Mouse (Mus musculus) embryo, embryonic 11 days (tissue): ENCODE results near the gene Olfr1174-ps.

Experiments used
- DNase-seq: peaks from one replicate; pipeline ENCODE4 v3.0.0-alpha.2; 2015

The Olfr1174-ps gene

GRCm38 (mm10) chr2:88315035-88315434 is at the start of gene Olfr1174-ps:
Olfr1174-ps (minus strand) TSS chr2:88315135.
- DNase-seq, result no peak

GRCm38 (mm10) chr2:88356304-88356703 is 41.4 kb upstream of the Olfr1174-ps start:
- DNase-seq, result peak; percentile 65

GRCm38 (mm10) chr2:88346392-88346791 is 31.5 kb upstream of the Olfr1174-ps start, which contains the start of gene Olfr1177-ps:
Olfr1177-ps (minus strand) TSS chr2:88346492.
- DNase-seq, result no peak

GRCm38 (mm10) chr2:88336421-88336820 is 21.5 kb upstream of the Olfr1174-ps start, which contains the start of gene Olfr1176:
Olfr1176 (plus strand) TSS chr2:88336721.
- DNase-seq, result no peak

DNA sequence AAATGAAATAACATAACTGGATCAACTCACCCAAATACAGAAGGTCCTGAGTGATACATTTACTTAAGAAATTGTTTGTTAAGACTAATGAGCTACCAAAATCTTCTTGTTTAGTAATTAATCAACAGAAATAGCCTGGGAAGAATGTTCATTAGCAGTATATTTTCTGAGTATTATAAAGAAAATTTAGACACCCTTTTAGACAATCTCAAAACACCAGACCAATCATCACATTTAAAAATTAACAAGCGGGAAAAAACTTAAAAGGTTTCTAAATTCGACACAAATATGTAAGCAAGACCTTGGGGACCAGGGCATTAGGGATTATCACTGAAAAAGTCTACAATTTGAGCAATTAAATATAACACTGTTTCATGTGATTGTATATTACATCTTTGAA is 12.2 kb upstream of the Olfr1174-ps start, which contains the start of gene Olfr1175-ps:
TSS of gene Olfr1175-ps (minus strand) at position 101 of the 400 bp plus-strand sequence.
- DNase-seq, result no peak

DNA sequence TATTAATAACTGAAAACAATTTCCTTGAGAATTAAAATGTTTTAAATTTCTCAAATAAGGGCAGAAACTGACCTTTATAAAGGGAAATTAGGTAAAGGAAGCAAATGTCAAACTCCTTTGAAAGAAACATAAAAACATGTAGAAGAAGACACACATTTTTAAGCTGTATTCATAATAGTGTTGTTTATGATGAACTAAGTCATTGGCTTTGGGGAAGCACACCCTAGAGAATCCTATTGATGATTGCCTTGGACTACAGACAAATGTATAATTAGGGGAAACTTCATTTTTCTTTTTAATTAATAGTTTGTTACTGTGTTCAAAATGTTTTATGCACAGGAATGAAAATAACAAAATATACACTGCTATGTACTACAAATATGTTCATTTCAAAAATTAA is 35.2 kb downstream of the Olfr1174-ps start, which contains the start of gene Olfr1173:
TSS of gene Olfr1173 (minus strand) at position 101 of the 400 bp plus-strand sequence.
- DNase-seq, result no peak
